Mouse (Mus musculus) B cell, adult 2 months (primary cell): ENCODE measurements around the gene Hpgd.
"Not testable (repeated sequence)": the region's sequence is repeated elsewhere in the genome, so short reads cannot be mapped to it uniquely, and the experiment has no call there.

Source experiments
- DNase-seq, 2 experiments: peaks; one replicate each; pipeline ENCODE4 v3.0.0; 2022

Gene Hpgd

GRCm38 (mm10) chr8:56294373-56294877, at the start of gene Hpgd:
Gene Hpgd, plus strand, starts transcription at chr8:56294585.
- no peak for DNase-seq

GRCm38 (mm10) chr8:56251728-56252127, 42.7 kb upstream of the Hpgd start:
- DNase-seq = not testable (repeated sequence)

DNA sequence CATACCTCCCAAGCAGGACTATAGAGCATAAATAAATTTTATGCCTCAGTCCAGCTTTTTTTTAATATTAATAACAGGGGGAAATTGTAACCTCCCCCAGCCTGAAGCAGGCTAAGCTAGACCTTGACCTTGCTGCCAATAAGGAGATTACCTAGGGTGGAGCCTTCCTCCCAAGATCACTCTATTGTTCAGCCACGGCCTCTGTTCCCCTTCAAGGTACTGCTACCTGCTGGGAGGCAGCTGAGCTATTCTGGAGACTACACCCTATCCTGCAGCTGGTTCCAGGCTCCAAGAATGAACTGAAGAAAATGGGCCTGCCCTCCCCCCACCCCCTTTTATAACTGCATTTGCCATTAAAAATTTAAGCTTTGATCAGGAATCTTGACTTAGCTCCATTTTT, 42.1 kb upstream of the Hpgd start:
- no peak for DNase-seq

DNA sequence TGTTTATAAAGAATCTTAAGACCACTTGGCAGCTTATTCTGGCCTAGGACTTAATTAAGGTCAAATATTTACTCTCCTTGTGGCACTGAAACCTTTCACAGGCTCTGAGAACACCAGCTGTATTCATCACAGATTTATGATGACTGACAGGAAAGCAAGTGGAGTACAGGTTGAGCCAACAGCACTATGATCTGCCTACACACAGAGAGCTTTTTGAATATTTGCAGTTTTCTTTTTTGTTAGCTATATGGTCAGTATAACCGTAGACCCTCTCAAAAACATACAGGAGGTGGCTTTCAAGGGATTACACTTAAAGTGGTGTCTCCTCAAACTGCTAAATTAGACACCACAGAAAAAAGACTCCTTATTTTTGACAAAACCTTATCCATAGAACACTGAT, 33.2 kb upstream of the Hpgd start:
- DNase-seq = no peak

GRCm38 (mm10) chr8:56269687-56270663, 24.4 kb upstream of the Hpgd start:
- no peak for DNase-seq

DNA sequence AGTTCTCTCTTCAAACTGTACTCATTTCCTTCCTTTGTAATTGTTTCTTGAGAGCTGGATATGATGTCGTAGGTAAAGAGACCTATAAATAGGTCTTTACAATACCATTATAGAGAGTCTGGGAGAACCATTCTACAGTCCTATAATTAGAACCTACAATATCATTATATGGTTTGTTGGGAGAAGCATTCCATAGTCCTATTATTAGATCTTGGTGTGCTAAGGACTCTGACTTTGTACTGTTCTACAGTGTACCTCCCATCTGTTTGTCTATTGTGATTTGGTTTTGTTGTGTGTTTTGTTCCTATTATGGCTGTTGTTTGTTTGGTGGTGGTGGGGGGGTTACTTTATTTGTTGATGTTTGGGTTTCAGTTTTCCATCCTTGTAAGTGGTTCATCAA, 21.5 kb upstream of the Hpgd start:
- DNase-seq = no peak

GRCm38 (mm10) chr8:56275316-56275715, 19.1 kb upstream of the Hpgd start:
- DNase-seq = no peak

DNA sequence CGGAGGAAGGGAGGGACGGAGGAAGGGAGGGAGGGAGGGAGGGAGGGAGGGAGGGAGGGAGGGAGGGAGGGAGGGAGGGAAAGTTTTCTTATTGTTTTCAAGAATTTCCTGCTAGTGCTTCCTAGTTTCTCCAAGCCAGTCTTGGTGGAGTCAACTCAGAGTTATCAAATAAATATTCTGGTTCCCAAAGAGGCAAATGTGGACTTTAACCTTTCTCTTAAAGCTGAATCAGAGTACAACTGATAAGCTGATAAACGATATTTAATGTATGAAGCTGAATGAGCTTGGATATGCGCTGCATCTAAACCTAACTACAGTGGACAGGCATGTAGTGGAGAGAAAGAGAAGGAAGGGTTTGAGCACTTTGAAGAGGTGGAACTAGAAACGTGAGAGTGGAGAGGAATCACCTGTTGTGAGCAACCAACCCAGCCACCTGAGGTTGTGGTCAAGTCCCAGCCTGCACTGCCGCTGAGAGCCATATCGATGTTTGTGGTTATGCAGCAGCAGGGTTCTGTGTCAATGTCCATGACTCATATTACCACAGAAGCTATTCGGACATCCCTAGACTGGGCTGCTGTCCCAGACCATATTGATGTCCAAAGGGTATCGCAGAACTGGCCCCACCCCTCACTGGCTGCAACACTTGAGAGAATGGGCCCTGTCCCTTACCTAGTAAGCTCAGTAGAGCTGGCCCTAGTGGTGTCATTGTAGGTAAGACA, 16.4 kb upstream of the Hpgd start:
- no peak for DNase-seq

- DNase-seq = no peak
Observed at GRCm38 (mm10) chr8:56278545-56279063, 15.8 kb upstream of the Hpgd start.

- no peak for DNase-seq
Observed at GRCm38 (mm10) chr8:56283936-56284335, 10.4 kb upstream of the Hpgd start.

GRCm38 (mm10) chr8:56284957-56285356, 9.4 kb upstream of the Hpgd start:
- no peak for DNase-seq

DNA sequence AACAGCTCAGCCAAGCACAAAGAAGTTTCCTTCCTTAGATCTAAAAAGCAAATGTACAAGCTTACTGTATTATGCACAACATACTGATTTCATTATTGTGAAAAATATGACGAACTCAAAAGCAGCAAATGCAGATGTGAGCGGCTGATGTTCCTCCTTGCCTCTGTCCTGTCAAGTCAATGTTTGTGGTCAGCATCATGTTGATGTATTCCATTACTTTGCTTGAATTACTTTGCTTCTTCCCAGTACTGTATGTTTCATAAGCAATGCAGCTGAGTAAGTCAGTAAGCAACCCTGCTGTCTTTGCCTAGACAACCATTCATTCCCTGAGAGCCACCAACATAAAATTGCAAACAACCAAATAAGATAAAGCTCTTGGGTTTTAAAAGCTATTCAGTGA, 7.7 kb upstream of the Hpgd start:
- no peak for DNase-seq

DNA sequence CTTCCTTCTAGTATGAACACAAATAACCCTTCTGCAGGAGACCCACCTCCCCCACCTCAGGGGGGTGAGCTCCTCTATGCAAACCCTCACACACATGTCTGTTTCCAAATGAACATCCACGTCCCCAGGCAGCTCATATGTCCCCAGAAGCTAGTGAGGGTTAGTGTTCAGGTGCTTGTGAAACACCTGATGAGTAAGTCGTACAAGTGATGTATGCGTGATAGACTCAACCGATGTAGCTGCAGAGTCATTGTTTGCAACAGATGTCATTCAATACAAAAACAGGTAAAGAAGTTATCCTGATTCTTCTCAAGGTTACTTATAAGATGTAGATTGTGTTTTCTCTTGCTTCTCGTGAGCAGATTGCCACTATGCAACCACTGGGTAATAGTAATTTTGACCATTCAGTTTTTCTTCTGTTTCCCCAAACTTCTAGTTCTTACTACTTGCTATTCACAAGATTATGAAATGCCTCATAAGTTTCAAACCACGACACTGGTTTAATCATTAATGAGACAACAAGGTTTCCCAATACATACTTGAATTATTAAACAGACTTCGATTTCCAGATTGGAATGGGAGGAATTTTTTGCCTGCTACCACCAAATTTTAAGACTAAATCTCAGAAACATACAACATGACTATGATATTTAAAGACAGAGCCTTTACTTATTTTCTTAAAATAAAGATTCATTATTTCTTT, 6.9 kb upstream of the Hpgd start:
- no peak for DNase-seq

- no peak for DNase-seq
Observed at GRCm38 (mm10) chr8:56292318-56292717, 2.1 kb upstream of the Hpgd start.

- no peak for DNase-seq
Observed at GRCm38 (mm10) chr8:56293480-56293879, 905 bp upstream of the Hpgd start.

DNA sequence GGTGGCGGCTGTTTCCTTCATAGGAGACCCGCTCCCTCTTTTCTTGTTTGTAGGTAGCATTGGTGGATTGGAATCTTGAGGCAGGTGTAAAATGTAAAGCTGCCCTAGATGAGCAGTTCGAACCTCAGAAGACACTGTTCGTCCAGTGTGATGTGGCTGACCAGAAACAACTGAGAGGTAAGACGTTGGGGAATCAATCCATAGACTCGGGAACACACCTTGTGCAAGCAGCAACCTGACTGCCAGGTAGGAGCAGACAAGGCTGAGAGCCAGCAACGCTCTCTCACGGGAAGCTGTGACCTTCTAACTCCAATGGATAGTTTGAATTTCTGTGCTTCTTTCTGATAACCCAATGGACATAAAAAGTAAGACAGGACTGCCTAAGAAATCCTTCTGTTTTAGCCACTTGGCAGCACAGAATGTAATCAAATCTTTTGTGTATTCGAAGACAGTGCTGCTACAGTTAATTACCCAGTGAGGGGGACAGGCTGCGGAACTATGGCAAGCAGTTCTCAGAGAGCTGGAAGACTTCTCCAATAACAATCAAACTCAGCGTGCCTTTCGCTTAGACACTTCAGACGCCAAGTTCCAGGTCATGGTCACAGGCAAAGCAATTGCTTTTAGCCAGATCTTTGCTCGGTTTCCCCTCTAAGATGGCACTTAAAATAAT, 636 bp downstream of the Hpgd start:
- DNase-seq = no peak

DNA sequence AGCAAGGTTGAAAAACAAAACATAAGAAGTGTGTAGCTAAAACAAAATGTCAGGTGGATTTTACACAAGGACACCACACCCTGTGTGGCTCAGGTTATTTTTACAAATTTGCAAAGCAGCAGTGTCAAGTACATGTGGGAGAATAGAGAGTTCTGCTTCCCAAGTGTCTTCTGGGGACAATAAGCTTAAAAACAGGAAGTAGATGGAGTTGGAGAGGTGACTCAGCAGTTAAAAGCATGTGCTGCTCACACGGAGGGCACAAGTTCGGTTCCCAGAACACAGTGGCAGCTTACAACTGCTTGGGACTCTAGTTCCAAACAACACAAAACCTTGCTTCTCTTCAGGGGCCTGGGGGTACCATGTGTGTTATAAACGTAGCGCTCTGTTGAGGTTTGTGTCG, 5.0 kb downstream of the Hpgd start:
- DNase-seq = no peak

DNA sequence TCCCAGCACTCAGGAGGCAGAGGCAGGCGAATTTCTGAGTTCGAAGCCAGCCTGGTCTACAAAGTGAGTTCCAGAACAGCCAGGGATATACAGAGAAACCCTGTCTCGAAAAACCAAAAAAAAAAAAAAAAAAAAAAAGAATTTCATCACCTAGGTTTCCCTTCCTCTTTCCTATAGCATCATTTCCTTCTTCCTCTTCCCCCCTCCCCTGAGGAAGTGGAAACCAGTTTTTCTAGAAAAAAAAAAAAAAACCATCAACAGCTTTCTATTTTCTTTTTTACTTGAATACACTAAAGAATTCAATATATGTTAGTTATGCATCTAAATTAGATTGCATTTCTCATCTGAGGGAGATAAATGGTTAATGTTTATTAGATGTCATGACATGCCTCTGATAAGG, 6.9 kb downstream of the Hpgd start:
- not testable (repeated sequence) for DNase-seq

GRCm38 (mm10) chr8:56304595-56304994, 10.2 kb downstream of the Hpgd start:
- no peak for DNase-seq

DNA sequence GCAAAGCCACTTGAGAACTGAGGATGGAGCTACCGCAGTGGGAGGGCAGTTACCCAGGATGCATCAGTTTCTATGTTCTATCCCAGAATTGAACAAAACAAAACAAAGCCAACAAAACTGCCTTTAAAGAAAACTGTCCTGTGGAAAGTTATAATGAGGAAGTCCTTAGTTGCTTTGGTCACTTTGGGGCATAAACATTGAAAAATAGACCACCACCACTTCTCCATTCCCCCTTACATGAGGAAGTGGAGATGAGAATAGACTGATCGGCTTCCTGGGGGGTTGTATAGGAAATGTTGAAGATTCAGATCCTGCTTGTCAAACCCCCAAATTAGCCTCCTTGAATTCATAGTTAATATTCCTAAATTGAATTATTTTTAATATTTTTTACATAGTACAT, 19.2 kb downstream of the Hpgd start:
- no peak for DNase-seq

GRCm38 (mm10) chr8:56315189-56315588, 20.8 kb downstream of the Hpgd start:
- DNase-seq = no peak

- no peak for DNase-seq
Observed at GRCm38 (mm10) chr8:56323276-56323675, 28.9 kb downstream of the Hpgd start.
